Mouse (Mus musculus): ENCODE measurements at regions not wholly inside any gene's neighbourhood (a gene's known extent, or its start where the extent isn't known, plus 50 kb on each side); places are given as distances from the start of the nearest gene placed in this dataset.
A peak's percentile ranks its signal among the peaks of the same experiment; 100 is the strongest.

DNA sequence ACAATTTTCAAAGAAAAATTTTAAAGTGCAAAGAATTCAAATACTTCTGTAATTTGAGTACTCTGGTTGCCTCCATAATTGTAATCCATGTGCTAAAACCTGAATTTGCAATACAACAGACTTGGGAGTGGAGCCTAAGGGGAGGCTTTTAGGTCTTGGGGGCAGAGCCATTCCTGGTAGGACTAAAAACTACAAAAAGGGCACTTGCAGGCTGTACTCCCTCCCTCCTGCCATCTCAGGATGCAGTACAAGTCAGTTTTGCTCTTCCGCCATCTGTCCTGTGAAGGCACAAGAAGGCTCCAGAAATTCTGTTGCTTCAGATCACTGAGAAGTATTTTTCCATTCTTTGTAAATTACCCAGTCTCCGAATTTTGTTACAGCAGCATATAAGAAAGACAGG lies 467.4 kb upstream of the Nox3 start:
- Histone ChIP-seq H3K27me3 (no peaks in the 10 kb centered on the region), H3K9me3 (no peaks in the 10 kb centered on the region), H3K4me2 (replicated peaks) (no peak overlapping the region), H3K4me3 (no peak overlapping the region), H3K36me3 (no peaks in the 10 kb centered on the region), H3K9ac (replicated peaks) (no peak overlapping the region), H3K27ac (replicated peaks) (no peak overlapping the region), H3K4me1 (no peaks in the 10 kb centered on the region)
- WGBS = 80% methylated on average over 2 of the region's 2 CpGs
- ATAC-seq (replicated peaks) = no peak

DNA sequence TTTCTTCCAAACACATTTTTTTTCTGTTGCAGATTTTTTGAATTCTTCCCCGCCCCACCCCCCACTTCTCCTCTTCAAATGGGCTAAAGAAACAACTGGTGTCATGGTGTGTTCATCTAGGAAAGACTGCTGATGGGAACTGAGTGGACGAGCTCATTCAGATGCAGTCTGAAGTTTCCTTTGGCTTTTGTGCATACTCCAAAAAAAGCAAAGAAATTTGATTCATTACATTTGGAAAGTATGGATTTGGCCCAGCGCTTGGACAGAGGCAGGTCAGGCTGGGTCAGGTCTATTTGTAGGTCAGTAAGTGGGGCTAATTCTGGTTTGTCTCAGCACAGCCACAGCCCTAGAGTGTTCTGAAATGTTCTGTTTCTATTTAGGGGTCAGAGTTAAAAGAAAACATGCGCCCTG lies 477.9 kb upstream of the Nox3 start:
- WGBS = 65% methylated on average over 4 of the region's 4 CpGs

GRCm38 (mm10) chr17:4175006-4175405 lies 478.9 kb upstream of the Nox3 start:
- H3K4me3 ChIP-seq = no peak overlapping the region
- ATAC-seq (replicated peaks) = no peak
- no peaks in the 10 kb centered on the region for H3K9me3 ChIP-seq
- no peaks in the 10 kb centered on the region for H3K36me3 ChIP-seq
- H3K4me1 ChIP-seq = peaks cover 14% of the 10 kb centered on the region; the same call in 1 of the 2 replicates
- 64% methylated on average over 9 of the region's 9 CpGs for WGBS
- no peak overlapping the region for H3K27ac ChIP-seq (replicated peaks)
- peaks cover 9% of the 10 kb centered on the region; the same call in 1 of the 2 replicates for H3K27me3 ChIP-seq
- H3K9ac ChIP-seq (replicated peaks) = no peak overlapping the region
- no peak overlapping the region for H3K4me2 ChIP-seq (replicated peaks)

More for the DNA sequence above, 477.9 kb upstream of the Nox3 start:
- no peaks in the 10 kb centered on the region for H3K9me3 ChIP-seq
- H3K4me2 ChIP-seq (replicated peaks) = no peak overlapping the region
- no peak overlapping the region for H3K9ac ChIP-seq (replicated peaks)
- peaks cover 14% of the 10 kb centered on the region; the same call in 1 of the 2 replicates for H3K4me1 ChIP-seq
- H3K27ac ChIP-seq (replicated peaks) = no peak overlapping the region
- H3K36me3 ChIP-seq = no peaks in the 10 kb centered on the region
- H3K4me3 ChIP-seq = no peak overlapping the region
- H3K27me3 ChIP-seq = peaks cover 7% of the 10 kb centered on the region; the same call in 1 of the 2 replicates
- no peak for ATAC-seq (replicated peaks)

- H3K4me2 ChIP-seq (replicated peaks) = no peak overlapping the region
- 61% methylated on average over 2 of the region's 3 CpGs for WGBS
- H3K4me3 ChIP-seq = no peak overlapping the region
- H3K9me3 ChIP-seq = no peaks in the 10 kb centered on the region
- no peak overlapping the region for H3K9ac ChIP-seq (replicated peaks)
- H3K27me3 ChIP-seq = peaks cover 9% of the 10 kb centered on the region; the same call in 1 of the 2 replicates
- H3K4me1 ChIP-seq = peaks cover 14% of the 10 kb centered on the region; the same call in 1 of the 2 replicates
- H3K27ac ChIP-seq (replicated peaks) = no peak overlapping the region
- H3K36me3 ChIP-seq = no peaks in the 10 kb centered on the region
- ATAC-seq (replicated peaks) = no peak
Observed at GRCm38 (mm10) chr17:4176524-4176923, 480.5 kb upstream of the Nox3 start.

DNA sequence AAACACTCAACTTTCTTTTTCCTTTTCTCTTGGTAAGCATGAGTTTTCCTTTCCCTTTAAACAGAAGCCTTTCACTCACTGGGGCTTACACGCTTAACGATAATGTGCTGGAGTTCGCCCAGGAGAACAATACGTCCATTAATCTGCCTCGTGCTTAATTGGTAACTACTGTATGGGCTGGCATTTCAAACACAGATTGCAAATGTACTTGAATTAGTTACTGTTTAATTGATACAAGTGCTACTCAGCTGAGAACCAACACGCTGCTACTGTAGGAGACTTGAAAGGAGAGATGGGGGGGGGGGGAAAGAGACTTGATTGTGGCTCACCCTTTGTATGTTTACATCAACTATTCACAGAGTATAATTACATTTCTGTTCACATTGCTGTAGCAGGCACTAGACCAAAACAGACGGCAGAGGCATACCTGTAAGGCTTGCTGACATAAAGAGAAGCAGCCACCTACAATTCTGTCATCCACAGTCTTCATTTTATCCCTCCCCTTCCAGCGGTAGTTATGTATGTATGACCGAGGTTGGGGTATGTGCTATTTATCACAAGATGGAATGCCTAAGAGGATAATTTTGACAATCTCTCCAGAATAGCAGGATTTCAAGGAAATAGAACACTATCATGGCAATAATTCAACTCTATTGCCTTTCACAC lies 481.6 kb upstream of the Nox3 start:
- Histone ChIP-seq H3K4me3 (no peak overlapping the region), H3K27me3 (peaks cover 9% of the 10 kb centered on the region; the same call in 1 of the 2 replicates), H3K9me3 (no peaks in the 10 kb centered on the region), H3K36me3 (no peaks in the 10 kb centered on the region), H3K27ac (replicated peaks) (peak overlapping the region; percentile 35; the same call in 1 of the 2 replicates), H3K4me2 (replicated peaks) (peak overlapping the region; percentile 19; the same call in 1 of the 2 replicates), H3K4me1 (peaks cover 14% of the 10 kb centered on the region; the same call in 1 of the 2 replicates), H3K9ac (replicated peaks) (no peak overlapping the region)
- 14% methylated on average over 9 of the region's 9 CpGs for WGBS
- ATAC-seq (replicated peaks) = peak; percentile 92

- ATAC-seq (replicated peaks) = no peak
- Histone ChIP-seq H3K4me3 (no peak overlapping the region), H3K27me3 (peaks cover 9% of the 10 kb centered on the region; the same call in 1 of the 2 replicates), H3K9ac (replicated peaks) (no peak overlapping the region), H3K27ac (replicated peaks) (no peak overlapping the region), H3K4me1 (peaks cover 14% of the 10 kb centered on the region; the same call in 1 of the 2 replicates), H3K4me2 (replicated peaks) (no peak overlapping the region), H3K36me3 (no peaks in the 10 kb centered on the region), H3K9me3 (no peaks in the 10 kb centered on the region)
- 22% methylated on average over 1 of the region's 1 CpGs for WGBS
Observed at GRCm38 (mm10) chr17:4179271-4179670, 483.2 kb upstream of the Nox3 start.

GRCm38 (mm10) chr17:4182106-4182505 lies 486.0 kb upstream of the Nox3 start:
- Histone ChIP-seq H3K9ac (replicated peaks) (no peak overlapping the region), H3K4me3 (no peak overlapping the region), H3K27ac (replicated peaks) (no peak overlapping the region), H3K4me2 (replicated peaks) (no peak overlapping the region), H3K27me3 (peaks cover 4% of the 10 kb centered on the region; the same call in 1 of the 2 replicates), H3K36me3 (no peaks in the 10 kb centered on the region), H3K9me3 (no peaks in the 10 kb centered on the region), H3K4me1 (peaks cover 11% of the 10 kb centered on the region; the same call in 1 of the 2 replicates)
- ATAC-seq (replicated peaks) = no peak
- WGBS = 86% methylated on average over 1 of the region's 1 CpGs

DNA sequence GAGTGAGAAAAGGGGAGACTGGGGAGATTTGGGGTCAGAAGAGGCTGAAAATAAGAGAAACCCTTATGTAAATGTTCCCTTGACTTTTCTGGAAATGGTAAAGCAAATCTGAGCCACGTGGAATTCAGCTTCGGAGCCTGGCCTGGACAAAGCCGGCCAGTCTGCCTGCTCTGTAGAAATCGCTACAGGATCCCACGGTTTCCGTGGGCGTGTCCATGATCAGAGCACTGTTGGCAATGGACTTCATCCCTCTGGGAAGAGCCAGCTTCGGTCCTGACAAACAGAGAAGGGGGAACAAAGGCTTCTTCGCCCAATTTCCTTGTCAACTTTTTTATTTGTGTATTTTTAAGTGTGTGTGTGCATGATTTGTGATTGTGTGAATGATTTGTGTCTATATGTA lies 490.7 kb upstream of the Nox3 start:
- ATAC-seq (replicated peaks) = no peak
- Histone ChIP-seq H3K9me3 (no peaks in the 10 kb centered on the region), H3K27me3 (no peaks in the 10 kb centered on the region), H3K4me1 (no peaks in the 10 kb centered on the region), H3K9ac (replicated peaks) (no peak overlapping the region), H3K4me3 (no peak overlapping the region), H3K4me2 (replicated peaks) (no peak overlapping the region), H3K27ac (replicated peaks) (no peak overlapping the region), H3K36me3 (no peaks in the 10 kb centered on the region)
- 75% methylated on average over 9 of the region's 9 CpGs for WGBS

GRCm38 (mm10) chr17:4187606-4188005 lies 491.5 kb upstream of the Nox3 start:
- Histone ChIP-seq H3K4me3 (no peak overlapping the region), H3K36me3 (no peaks in the 10 kb centered on the region), H3K9me3 (no peaks in the 10 kb centered on the region), H3K27ac (replicated peaks) (no peak overlapping the region), H3K27me3 (no peaks in the 10 kb centered on the region), H3K4me2 (replicated peaks) (no peak overlapping the region), H3K9ac (replicated peaks) (no peak overlapping the region), H3K4me1 (no peaks in the 10 kb centered on the region)
- ATAC-seq (replicated peaks) = no peak
- 88% methylated on average over 4 of the region's 4 CpGs for WGBS

GRCm38 (mm10) chr17:4196793-4197448 lies 500.9 kb upstream of the Nox3 start:
- no peak for ATAC-seq (replicated peaks)
- Histone ChIP-seq H3K4me2 (replicated peaks) (no peak overlapping the region), H3K4me1 (no peaks in the 10 kb centered on the region), H3K4me3 (no peak overlapping the region), H3K9ac (replicated peaks) (no peak overlapping the region), H3K27ac (replicated peaks) (no peak overlapping the region), H3K27me3 (no peaks in the 10 kb centered on the region), H3K36me3 (no peaks in the 10 kb centered on the region), H3K9me3 (no peaks in the 10 kb centered on the region)
- 63% methylated on average over 8 of the region's 8 CpGs for WGBS

- Histone ChIP-seq H3K36me3 (no peaks in the 10 kb centered on the region), H3K9ac (replicated peaks) (no peak overlapping the region), H3K27ac (replicated peaks) (no peak overlapping the region), H3K4me1 (no peaks in the 10 kb centered on the region), H3K9me3 (no peaks in the 10 kb centered on the region), H3K4me3 (no peak overlapping the region), H3K4me2 (replicated peaks) (no peak overlapping the region), H3K27me3 (no peaks in the 10 kb centered on the region)
- ATAC-seq (replicated peaks) = no peak
- WGBS = 88% methylated on average over 3 of the region's 3 CpGs
Observed at GRCm38 (mm10) chr17:4198001-4198400, 501.9 kb upstream of the Nox3 start.

- 95% methylated on average over 2 of the region's 2 CpGs for WGBS
- Histone ChIP-seq H3K36me3 (no peaks in the 10 kb centered on the region), H3K9me3 (no peaks in the 10 kb centered on the region), H3K27ac (replicated peaks) (no peak overlapping the region), H3K9ac (replicated peaks) (no peak overlapping the region), H3K4me2 (replicated peaks) (no peak overlapping the region), H3K27me3 (no peaks in the 10 kb centered on the region), H3K4me1 (no peaks in the 10 kb centered on the region), H3K4me3 (no peak overlapping the region)
- no peak for ATAC-seq (replicated peaks)
Observed at GRCm38 (mm10) chr17:4199698-4200153, 503.7 kb upstream of the Nox3 start.
